Mouse (Mus musculus) CH12.LX (cell line): ENCODE results near the gene Ephb4. TPM values are rescaled to one million over a fixed set of nuclear protein-coding genes. Genes with fewer than 3 reads are reported as not detected.

Experiments used
- DNase-seq: peaks from one replicate; pipeline ENCODE4 v3.0.0-alpha.2; 2013; ENCODE audit errors: extremely low read depth
- H3K27ac ChIP-seq: 2 replicates; pipeline ENCODE4 v1.5.1; 2012; ENCODE audit warnings: low read depth, mild to moderate bottlenecking, control low read depth, moderate library complexity; ENCODE audit not compliant: insufficient read depth
- H3K27me3 ChIP-seq: replicated peaks from 2 replicates; pipeline ENCODE3; 2012; ENCODE audit warnings: inconsistent platforms
- H3K36me3 ChIP-seq, 2 experiments: replicated peaks in 1 of 2; 2 replicates each; pipeline versions ENCODE3 to v1.6.1; 2012; ENCODE audit warnings: inconsistent platforms in 1 of 2, low read length in 1 of 2, mild to moderate bottlenecking in 1 of 2, mixed read lengths in 1 of 2, moderate library complexity in 1 of 2; ENCODE audit not compliant: control insufficient read depth in 1 of 2, insufficient read depth in 1 of 2
- H3K4me1 ChIP-seq, 2 experiments: 2 replicates each; pipeline ENCODE4 v1.6.1; 2012; ENCODE audit warnings: inconsistent platforms in 1 of 2, moderate library complexity in 1 of 2; ENCODE audit not compliant: insufficient read depth in 2 of 2, control insufficient read depth in 1 of 2
- H3K4me2 ChIP-seq: 2 replicates; pipeline ENCODE4 v1.6.1; 2012; ENCODE audit warnings: low read depth, mild to moderate bottlenecking, control low read depth; ENCODE audit not compliant: poor library complexity, insufficient read depth, severe bottlenecking
- H3K4me3 ChIP-seq, 3 experiments: fragments of 150-350 bp in 1 of 3; sonication (generic) in 1 of 3; replicated peaks in 1 of 3; 2 replicates each; pipeline versions ENCODE3 to v1.5.1; 2011 to 2012; ENCODE audit warnings: low read depth in 2 of 3, low read length in 2 of 3, mild to moderate bottlenecking in 2 of 3, moderate library complexity in 2 of 3, control low read depth in 1 of 3, improper control_type of control experiment in 1 of 3, inconsistent platforms in 1 of 3, mixed read lengths in 1 of 3; ENCODE audit not compliant: poor library complexity in 1 of 3
- H3K79me2 ChIP-seq: replicated peaks from 2 replicates; pipeline ENCODE4 v1.6.1; 2012; ENCODE audit warnings: mild to moderate bottlenecking, moderate library complexity; ENCODE audit not compliant: control insufficient read depth, poor library complexity, insufficient read depth, severe bottlenecking; ENCODE audit errors: extremely low read depth
- H3K9ac ChIP-seq: 2 replicates; pipeline ENCODE4 v1.6.1; 2012; ENCODE audit warnings: low read depth, mild to moderate bottlenecking, control low read depth, moderate library complexity; ENCODE audit not compliant: insufficient read depth
- H3K9me3 ChIP-seq: replicated peaks from 2 replicates; pipeline ENCODE3; 2012; ENCODE audit warnings: low read length, inconsistent platforms, mixed read lengths
- BHLHE40 ChIP-seq: IDR thresholded peaks from 2 replicates; pipeline ENCODE4 v1.6.1; 2011; ENCODE audit warnings: mild to moderate bottlenecking, low read depth, low read length, improper control_type of control experiment
- CHD1 ChIP-seq: IDR thresholded peaks from 2 replicates; pipeline ENCODE4 v1.6.1; 2012; ENCODE audit warnings: low read depth, low read length, improper control_type of control experiment, inconsistent platforms
- CHD2 ChIP-seq: IDR thresholded peaks from 2 replicates; pipeline ENCODE4 v1.6.1; 2011; ENCODE audit warnings: low read length, improper control_type of control experiment
- CTCF ChIP-seq, 2 experiments: IDR thresholded peaks in 1 of 2; conservative IDR thresholded peaks in 1 of 2; 2 replicates each; pipeline ENCODE4 v1.5.1; 2011 to 2012; ENCODE audit warnings: low read depth in 2 of 2, low read length in 2 of 2, improper control_type of control experiment in 1 of 2, inconsistent platforms in 1 of 2, mild to moderate bottlenecking in 1 of 2, moderate library complexity in 1 of 2
- MAX ChIP-seq: IDR thresholded peaks from 2 replicates; pipeline ENCODE4 v1.6.1; 2011; ENCODE audit warnings: low read length, improper control_type of control experiment
- MAZ ChIP-seq: IDR thresholded peaks from 2 replicates; pipeline ENCODE4 v1.6.1; 2012; ENCODE audit warnings: low read depth, mild to moderate bottlenecking, inconsistent platforms, low read length, improper control_type of control experiment, moderate library complexity
- MEF2A ChIP-seq: IDR thresholded peaks from 2 replicates; pipeline ENCODE4 v1.6.1; 2014; ENCODE audit warnings: low read depth, mild to moderate bottlenecking, inconsistent platforms, low read length, improper control_type of control experiment, borderline replicate concordance
- MXI1 ChIP-seq: IDR thresholded peaks from 2 replicates; pipeline ENCODE4 v1.6.1; 2011; ENCODE audit warnings: mild to moderate bottlenecking, low read depth, low read length, improper control_type of control experiment
- MYC ChIP-seq: IDR thresholded peaks from 2 replicates; pipeline ENCODE4 v1.6.1; 2011; ENCODE audit warnings: low read depth, mild to moderate bottlenecking, improper control_type of control experiment, low read length
- NRF1 ChIP-seq: IDR thresholded peaks from 2 replicates; pipeline ENCODE4 v1.6.1; 2014; ENCODE audit warnings: low read depth, mild to moderate bottlenecking, inconsistent platforms, low read length, improper control_type of control experiment, moderate library complexity
- POLR2A ChIP-seq: IDR thresholded peaks from 2 replicates; pipeline ENCODE4 v1.6.1; 2011; ENCODE audit warnings: low read depth, mild to moderate bottlenecking, improper control_type of control experiment, low read length
- RCOR1 ChIP-seq: conservative IDR thresholded peaks from 2 replicates; pipeline ENCODE4 v1.6.1; 2012; ENCODE audit warnings: low read depth, mild to moderate bottlenecking, inconsistent platforms, low read length, improper control_type of control experiment
- TBP ChIP-seq: conservative IDR thresholded peaks from 2 replicates; pipeline ENCODE4 v1.6.1; 2011; ENCODE audit warnings: low read depth, low read length, improper control_type of control experiment
- TCF12 ChIP-seq: IDR thresholded peaks from 2 replicates; pipeline ENCODE4 v1.6.1; 2014; ENCODE audit warnings: low read depth, mild to moderate bottlenecking, inconsistent platforms, low read length, improper control_type of control experiment
- UBTF ChIP-seq: IDR thresholded peaks from 2 replicates; pipeline ENCODE4 v1.6.1; 2012; ENCODE audit warnings: low read depth, mild to moderate bottlenecking, inconsistent platforms, low read length, improper control_type of control experiment, moderate library complexity
- USF1 ChIP-seq: IDR thresholded peaks from 2 replicates; pipeline ENCODE4 v1.6.1; 2014; ENCODE audit warnings: low read depth, mild to moderate bottlenecking, inconsistent platforms, low read length, improper control_type of control experiment
- ZMIZ1 ChIP-seq: IDR thresholded peaks from 2 replicates; pipeline ENCODE4 v1.6.1; 2012; ENCODE audit warnings: low read depth, mild to moderate bottlenecking, inconsistent platforms, low read length, improper control_type of control experiment
- dilution Hi-C: fragments of 300-500 bp; cut with MboI; formaldehyde crosslinking; loops from 2 replicates; pipeline ENCODE4 v1.14.3; 2020; ENCODE audit warnings: low sequenced_read_pairs; ENCODE audit not compliant: extremely low pct_unique_long_range_greater_than_20kb, extremely low pct_ligation_motif_present
- in situ Hi-C: fragments of 300-500 bp; cut with MboI; formaldehyde crosslinking; loops from 3 replicates; pipeline ENCODE4 v1.14.3; 2019; ENCODE audit warnings: low sequenced_read_pairs, low pct_ligation_motif_present, low pct_unique_long_range_greater_than_20kb, mixed read lengths
- polyA plus RNA-seq: library from polyadenylated mRNA; unstranded; fragments of >175 nt; gene quantifications from 2 replicates; pipeline ENCODE4 v1.2.1, GENCODE M21; 2012; ENCODE audit warnings: low read depth; ENCODE audit not compliant: insufficient read length
- total RNA-seq, 2 experiments: library from RNA; depleted of rRNA; stranded (reverse); fragments of 300-350 nt in 1 of 2; fragments of >200 nt in 1 of 2; gene quantifications; 2 replicates each; pipeline ENCODE4 v1.2.3; 2012 to 2014

Ephb4 gene
- total and polyA plus RNA-seq, 3 experiments, result 0.56 to 2.2 (median 1.5) TPM

GRCm38 (mm10) chr5:137376198-137376597 lies 26.3 kb downstream of the Ephb4 start:
- Histone ChIP-seq H3K27ac (no peak overlapping the region), H3K79me2 (no peaks in the 10 kb centered on the region), H3K4me1 (peaks cover 0 to 7% of the 10 kb centered on the region in 2 experiments; a peak in 2 of 4 replicates), H3K9me3 (no peaks in the 10 kb centered on the region), H3K27me3 (peaks cover 64% of the 10 kb centered on the region), H3K36me3 (no peaks in the 10 kb centered on the region), H3K4me2 (no peak overlapping the region), H3K4me3 (no peak overlapping the region), H3K9ac (no peak overlapping the region)
- in situ Hi-C loops, result no loop called here
- dilution Hi-C loops, result no loop called here
- no peak for DNase-seq
- TF ChIP-seq CTCF (conservative IDR thresholded peaks at IDR 0.05 in 1 of 2, IDR thresholded peaks at IDR 0.05 in 1 of 2; ENCODE audit: low read depth in 2 of 2, low read length in 2 of 2) (0 out of 4 replicates have a peak, but pooled peaks of 1 of the 2 experiments have one; percentile 14), TBP (no peak)

- dilution Hi-C loops, result no loop called here
Observed at GRCm38 (mm10) chr5:137376722-137377121, 26.8 kb downstream of the Ephb4 start.

DNA sequence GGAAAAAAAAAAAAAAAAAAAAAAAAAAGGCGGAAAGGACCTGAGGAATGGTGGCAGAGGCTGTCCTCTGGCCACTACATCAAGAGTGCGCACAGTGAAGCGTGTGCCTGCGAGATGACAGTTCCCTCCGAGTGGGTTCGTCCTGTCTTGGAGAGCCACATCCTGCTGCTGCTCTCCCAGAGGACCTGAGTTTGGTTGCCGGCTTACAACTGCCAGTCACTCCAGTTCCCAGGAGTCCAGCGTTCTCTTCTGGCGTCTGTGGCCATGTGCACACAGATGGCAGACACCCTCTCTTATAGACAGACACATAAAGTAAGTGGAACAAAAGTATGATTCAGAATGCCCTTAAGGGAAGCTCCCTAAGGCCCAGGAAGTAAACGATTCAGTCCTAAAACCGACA lies 27.3 kb downstream of the Ephb4 start:
- no peak overlapping the region for H3K27ac ChIP-seq
- TF ChIP-seq POLR2A (no peak), CHD2 (no peak), MYC (no peak), ZMIZ1 (no peak), NRF1 (no peak), MAX (no peak), TCF12 (no peak), RCOR1 (no peak)
- in situ Hi-C loops (no loop called here), dilution Hi-C loops (no loop called here)
- no peak for DNase-seq
- peaks cover 60% of the 10 kb centered on the region for H3K27me3 ChIP-seq
- no peak overlapping the region for H3K4me2 ChIP-seq
- H3K9me3 ChIP-seq, result no peaks in the 10 kb centered on the region
- no peaks in the 10 kb centered on the region for H3K36me3 ChIP-seq
- no peak overlapping the region for H3K4me3 ChIP-seq
- H3K9ac ChIP-seq, result no peak overlapping the region
- peaks cover 0 to 7% of the 10 kb centered on the region in 2 experiments; a peak in 2 of 4 replicates for H3K4me1 ChIP-seq
- H3K79me2 ChIP-seq, result no peaks in the 10 kb centered on the region

More at GRCm38 (mm10) chr5:137376722-137377121, 26.8 kb downstream of the Ephb4 start:
- Histone ChIP-seq H3K4me3 (no peak overlapping the region), H3K9me3 (no peaks in the 10 kb centered on the region), H3K4me1 (peaks cover 0 to 7% of the 10 kb centered on the region in 2 experiments; a peak in 2 of 4 replicates)
- TF ChIP-seq UBTF, result no peak
- no peak for TF ChIP-seq CTCF (conservative IDR thresholded peaks at IDR 0.05 in 1 of 2, IDR thresholded peaks at IDR 0.05 in 1 of 2; ENCODE audit: low read depth in 2 of 2, low read length in 2 of 2)
- TF ChIP-seq USF1, result no peak
- no peak for TF ChIP-seq MXI1
- no peak for TF ChIP-seq ZMIZ1
- no peak for TF ChIP-seq BHLHE40
- TF ChIP-seq MAZ, result no peak
- TF ChIP-seq MEF2A, result no peak
- no peak for TF ChIP-seq CHD1
- no peak for TF ChIP-seq RCOR1
- TF ChIP-seq, all 38 proteins: peak for 0
- no peak overlapping the region for H3K27ac ChIP-seq
- in situ Hi-C loops, result no loop called here
- H3K27me3 ChIP-seq, result peaks cover 61% of the 10 kb centered on the region
- H3K9ac ChIP-seq, result no peak overlapping the region
- no peaks in the 10 kb centered on the region for H3K79me2 ChIP-seq
- H3K4me2 ChIP-seq, result no peak overlapping the region
- no peak for DNase-seq
- H3K36me3 ChIP-seq, result no peaks in the 10 kb centered on the region
